Mouse (Mus musculus) left cerebral cortex, postnatal 10 days (tissue): ENCODE measurements around the gene Stab2. TPM values are rescaled to one million over a fixed set of nuclear protein-coding genes. Genes with fewer than 3 reads are reported as not detected.
A peak's percentile ranks its signal among the peaks of the same experiment; 100 is the strongest.

Experiments used
- DNase-seq, 2 experiments: peaks; one replicate each; pipeline ENCODE4 v3.0.0; 2021 to 2022; ENCODE audit warnings: low spot score in 2 of 2, mixed read lengths in 1 of 2; ENCODE audit errors: extremely low spot score in 1 of 2
- intact Hi-C: fragments of 180-260 bp; cut with DNase I; formaldehyde crosslinking; loops from one replicate; pipeline ENCODE4 v1.15.1; 2025
- total RNA-seq, 2 experiments: library from RNA; stranded (reverse); gene quantifications; 2 replicates each; pipeline ENCODE4 v1.2.3; 2021

The Stab2 gene
- total RNA-seq, 2 experiments from 2014 or later = 0.45 to 0.73 TPM

- peak in 1 of 2 experiments; percentile 66 for DNase-seq
- intact Hi-C loops = no loop called here
Observed at GRCm38 (mm10) chr10:86933180-86933695, 74.6 kb downstream of the Stab2 start.

- intact Hi-C loops = no loop called here
Observed at GRCm38 (mm10) chr10:86923602-86924001, 84.2 kb downstream of the Stab2 start.

GRCm38 (mm10) chr10:86915595-86915994 is 92.2 kb downstream of the Stab2 start:
- DNase-seq = no peak
- intact Hi-C loops = no loop called here

More at GRCm38 (mm10) chr10:86923602-86924001, 84.2 kb downstream of the Stab2 start:
- no peak for DNase-seq

- intact Hi-C loops = no loop called here
- no peak for DNase-seq
Observed at GRCm38 (mm10) chr10:86908562-86908961, 99.3 kb downstream of the Stab2 start.

- peak in 1 of 2 experiments; percentile 44 for DNase-seq
- intact Hi-C loops = no loop called here
Observed at GRCm38 (mm10) chr10:86907043-86907442, 100.8 kb downstream of the Stab2 start.

- DNase-seq = no peak
- intact Hi-C loops = no loop called here
Observed at GRCm38 (mm10) chr10:86895531-86895930, 112.3 kb downstream of the Stab2 start.

- DNase-seq = no peak
Observed at GRCm38 (mm10) chr10:86891066-86891465, 116.8 kb downstream of the Stab2 start.

GRCm38 (mm10) chr10:86890166-86890930 is 117.5 kb downstream of the Stab2 start:
- DNase-seq = peak; percentile 48 to 52
- intact Hi-C loops = no loop called here

More at GRCm38 (mm10) chr10:86891066-86891465, 116.8 kb downstream of the Stab2 start:
- intact Hi-C loops = no loop called here

- intact Hi-C loops = no loop called here
- DNase-seq = no peak
Observed at GRCm38 (mm10) chr10:86889440-86889839, 118.4 kb downstream of the Stab2 start.

GRCm38 (mm10) chr10:86886434-86886833 is 121.4 kb downstream of the Stab2 start:
- intact Hi-C loops = no loop called here
- DNase-seq = no peak

- DNase-seq = no peak
- intact Hi-C loops = no loop called here
Observed at GRCm38 (mm10) chr10:86881448-86881847, 126.4 kb downstream of the Stab2 start.

- intact Hi-C loops = no loop called here
- DNase-seq = no peak
Observed at GRCm38 (mm10) chr10:86880071-86880806, 127.6 kb downstream of the Stab2 start.

GRCm38 (mm10) chr10:86878721-86879120 is 129.1 kb downstream of the Stab2 start:
- intact Hi-C loops = no loop called here
- DNase-seq = no peak

GRCm38 (mm10) chr10:86872591-86872990 is 135.2 kb downstream of the Stab2 start:
- intact Hi-C loops = no loop called here
- no peak for DNase-seq

GRCm38 (mm10) chr10:86872121-86872520 is 135.7 kb downstream of the Stab2 start:
- DNase-seq = no peak
- intact Hi-C loops = no loop called here

GRCm38 (mm10) chr10:86863429-86863828 is 144.4 kb downstream of the Stab2 start:
- intact Hi-C loops = no loop called here
- no peak for DNase-seq

GRCm38 (mm10) chr10:86862496-86862895 is 145.3 kb downstream of the Stab2 start:
- intact Hi-C loops = no loop called here
- DNase-seq = no peak

GRCm38 (mm10) chr10:86860396-86860795 is 147.4 kb downstream of the Stab2 start:
- no peak for DNase-seq
- intact Hi-C loops = no loop called here

- intact Hi-C loops = no loop called here
- no peak for DNase-seq
Observed at GRCm38 (mm10) chr10:86853433-86853832, 154.4 kb downstream of the Stab2 start.

GRCm38 (mm10) chr10:86852160-86852559 is 155.7 kb downstream of the Stab2 start:
- intact Hi-C loops = no loop called here
- no peak for DNase-seq
